Mouse (Mus musculus) central nervous system, embryonic 14 days (tissue): Measurements from ENCODE around the gene Ruvbl1. TPM values are rescaled to one million over a fixed set of nuclear protein-coding genes. Genes with fewer than 3 reads are reported as not detected.

Experiments
- polyA plus RNA-seq: library from polyadenylated mRNA; depleted of rRNA; stranded (reverse); fragments of >200 nt; gene quantifications from 2 replicates; pipeline ENCODE4 v1.2.3, GENCODE M21; 2012; rRNA removed

Gene Ruvbl1
- 75.5 and 80.5 TPM in 2 replicates for polyA plus RNA-seq

GRCm38 (mm10) chr6:88465181-88465920 lies at the start of gene Ruvbl1:
Ruvbl1 (plus strand) TSS chr6:88465409.

GRCm38 (mm10) chr6:88446063-88447002 lies 18.9 kb upstream of the Ruvbl1 start, which contains the start of gene Eefsec:
Eefsec (minus strand) TSS chr6:88446539.

DNA sequence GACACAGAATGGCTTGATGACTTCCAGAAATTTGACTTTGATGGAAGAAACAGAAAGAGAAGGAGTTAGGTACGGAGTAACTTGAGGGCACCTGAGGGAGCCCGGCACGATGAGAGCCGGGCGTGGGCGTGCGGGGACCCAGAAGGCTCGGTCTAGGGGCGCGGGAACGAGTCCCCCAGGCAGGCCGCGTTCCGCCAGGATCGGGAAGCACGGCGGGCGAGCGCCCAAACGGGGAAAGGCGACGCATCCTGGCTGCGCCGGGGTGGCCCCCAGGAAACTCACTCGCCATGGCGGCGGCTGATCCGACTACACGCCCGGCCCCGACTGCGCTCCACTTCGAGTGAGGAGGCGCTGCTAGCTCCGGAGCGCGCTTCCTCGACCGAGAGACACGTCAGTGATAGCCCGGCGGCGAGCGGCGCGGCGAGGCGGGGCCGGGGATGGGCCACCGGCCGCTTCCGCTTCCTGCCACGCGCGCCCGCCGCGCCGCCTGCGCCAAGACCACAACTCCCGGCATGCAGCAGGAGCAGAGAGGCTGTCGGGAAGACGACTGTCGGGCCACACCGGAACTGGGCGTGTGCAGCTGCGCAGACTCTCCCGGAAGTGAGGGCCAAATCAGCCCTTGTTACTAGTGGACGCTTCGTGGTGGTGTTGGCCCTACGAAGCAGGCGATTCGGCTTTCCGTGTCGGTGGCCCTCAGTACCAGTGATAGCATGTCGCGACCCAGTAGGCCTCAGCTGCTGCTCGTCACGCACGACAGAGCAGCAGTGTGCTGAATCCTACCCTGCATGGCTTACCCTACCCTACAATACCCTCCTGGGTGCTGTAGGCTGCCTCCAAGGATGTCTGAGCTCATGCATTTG lies 53.4 kb downstream of the Ruvbl1 start, which contains the start of gene Sec61a1:
Gene Sec61a1 (minus strand): TSS at position 502 of the 860 bp plus-strand sequence.

Other genes starting within 250 kb of the Ruvbl1 start
- not detected in 2 replicates for gene Dnajb8, start 243.1 kb upstream of the Ruvbl1 start, polyA plus RNA-seq
- gene Eefsec, start 18.9 kb upstream of the Ruvbl1 start, polyA plus RNA-seq = 19.2 and 19.6 TPM in 2 replicates
- gene Sec61a1, start 53.5 kb downstream of the Ruvbl1 start, polyA plus RNA-seq = 134 and 158 TPM in 2 replicates
- 0.23 and 0.27 TPM in 2 replicates for gene Kbtbd12, start 172.5 kb downstream of the Ruvbl1 start, polyA plus RNA-seq